Mouse (Mus musculus) bone marrow macrophage, adult 2 months (primary cell): ENCODE data around the gene Gm4969.
A peak's percentile ranks its signal among the peaks of the same experiment; 100 is the strongest.

ENCODE experiments used
- CTCF ChIP-seq: IDR thresholded peaks from 2 replicates; pipeline ENCODE4 v1.5.1; 2012; ENCODE audit warnings: low read depth, mild to moderate bottlenecking, low read length, moderate library complexity
- POLR2A ChIP-seq: IDR thresholded peaks from 2 replicates; pipeline ENCODE4 v1.6.1; 2012; ENCODE audit warnings: mild to moderate bottlenecking, low read depth, low read length, borderline replicate concordance

- peak; percentile 67 for TF ChIP-seq CTCF
- TF ChIP-seq POLR2A, result no peak
Observed at GRCm38 (mm10) chr7:19069500-19069899, 48.7 kb downstream of the Gm4969 start.
